Mouse (Mus musculus) midbrain, embryonic 16.5 days (tissue): ENCODE measurements around the gene Mapkapk3. TPM values are rescaled to one million over a fixed set of nuclear protein-coding genes. Genes with fewer than 3 reads are reported as not detected.

Experiments
- ATAC-seq: fragments of 200-750 bp; cut with Nextera tagmentation; 2 replicates; pipeline ENCODE4 v1.8.0; 2017; ENCODE audit warnings: moderate TSS enrichment
- H3K27ac ChIP-seq: fragments of 300-500 bp; sonication (generic); 2 replicates; pipeline ENCODE4 v1.5.1; 2014; ENCODE audit warnings: mild to moderate bottlenecking, low read length, mixed read lengths
- H3K27me3 ChIP-seq: fragments of 300-500 bp; sonication (generic); 2 replicates; pipeline ENCODE4 v1.6.1; 2014; ENCODE audit warnings: low read depth, low read length, mixed read lengths; ENCODE audit not compliant: control insufficient read depth, insufficient read depth
- H3K36me3 ChIP-seq: fragments of 300-500 bp; sonication (generic); 2 replicates; pipeline ENCODE4 v1.6.1; 2014; ENCODE audit warnings: mild to moderate bottlenecking, low read length, moderate library complexity, mixed read lengths; ENCODE audit not compliant: control insufficient read depth, insufficient read depth
- H3K4me1 ChIP-seq: fragments of 300-500 bp; sonication (generic); 2 replicates; pipeline ENCODE4 v1.6.1; 2014; ENCODE audit warnings: mild to moderate bottlenecking, low read length, mixed read lengths; ENCODE audit not compliant: control insufficient read depth, insufficient read depth
- H3K4me2 ChIP-seq: fragments of 300-500 bp; sonication (generic); 2 replicates; pipeline ENCODE4 v1.6.1; 2014; ENCODE audit warnings: mild to moderate bottlenecking, low read length, mixed read lengths
- H3K4me3 ChIP-seq: fragments of 300-500 bp; sonication (generic); 2 replicates; pipeline ENCODE4 v1.5.1; 2014; ENCODE audit warnings: low read depth, mild to moderate bottlenecking, low read length, moderate library complexity, mixed read lengths
- H3K9ac ChIP-seq: fragments of 300-500 bp; sonication (generic); 2 replicates; pipeline ENCODE4 v1.6.1; 2014; ENCODE audit warnings: low read depth, low read length, mixed read lengths
- H3K9me3 ChIP-seq: fragments of 300-500 bp; sonication (generic); replicated peaks from 2 replicates; pipeline ENCODE4 v1.6.1; 2014; ENCODE audit warnings: mild to moderate bottlenecking, low read length, mixed read lengths; ENCODE audit not compliant: control insufficient read depth, poor library complexity, severe bottlenecking
- WGBS: fragments of 180-500 bp; shearing (Covaris S2); extraction: QIAGEN DNeasy Blood & Tissue Kit; methylation state at CpG from one replicate; pipeline ENCODE4 v1.1.7; 2014; 5-methylcytosine and 5-hydroxymethylcytosine counted together
- microRNA-seq: library from miRNA; unstranded; fragments of <30 nt; microRNA quantifications from one replicate; pipeline ENCODE4, GENCODE M21; 2017
- polyA plus RNA-seq: library from polyadenylated mRNA; unstranded; fragments of >200 nt; fragmentation: Nextera tagmentation; extraction: Ambion mirVana; gene quantifications from 2 replicates; pipeline ENCODE4 v1.2.1, GENCODE M21; 2015

Mapkapk3 gene
- polyA plus RNA-seq, 1 experiment from 2014 or later, result 1.9 TPM

DNA sequence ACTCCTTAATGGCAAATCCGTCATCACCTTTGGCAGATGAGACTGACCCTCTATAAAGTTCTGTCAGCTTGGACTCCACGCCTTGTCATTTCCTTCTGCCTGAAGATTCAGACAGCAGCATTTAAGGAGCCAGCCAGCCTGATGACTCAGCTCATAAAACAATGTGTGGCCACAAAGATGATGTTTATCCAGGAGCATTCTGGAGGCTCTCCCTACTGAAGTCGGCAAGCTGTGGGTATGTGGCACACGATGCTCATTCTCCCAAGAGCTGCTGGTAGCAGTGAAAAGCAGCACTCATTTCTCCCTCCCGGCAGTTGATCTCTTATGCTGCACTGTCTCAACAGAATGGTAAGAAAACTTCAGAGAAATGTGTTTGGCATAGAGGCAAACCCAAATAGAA is 54.4 kb downstream of the Mapkapk3 start:
- 61% methylated on average over 5 of the region's 5 CpGs for WGBS
- peaks cover 4% of the 10 kb centered on the region for H3K4me1 ChIP-seq
- no peaks in the 10 kb centered on the region for H3K36me3 ChIP-seq
- H3K27ac ChIP-seq, result no peak overlapping the region
- ATAC-seq, result no peak
- no peak overlapping the region for H3K4me2 ChIP-seq
- no peak overlapping the region for H3K9ac ChIP-seq
- H3K4me3 ChIP-seq, result no peak overlapping the region
- H3K27me3 ChIP-seq, result peaks cover 16% of the 10 kb centered on the region; the same call in 1 of the 2 replicates
- H3K9me3 ChIP-seq, result no peaks in the 10 kb centered on the region

DNA sequence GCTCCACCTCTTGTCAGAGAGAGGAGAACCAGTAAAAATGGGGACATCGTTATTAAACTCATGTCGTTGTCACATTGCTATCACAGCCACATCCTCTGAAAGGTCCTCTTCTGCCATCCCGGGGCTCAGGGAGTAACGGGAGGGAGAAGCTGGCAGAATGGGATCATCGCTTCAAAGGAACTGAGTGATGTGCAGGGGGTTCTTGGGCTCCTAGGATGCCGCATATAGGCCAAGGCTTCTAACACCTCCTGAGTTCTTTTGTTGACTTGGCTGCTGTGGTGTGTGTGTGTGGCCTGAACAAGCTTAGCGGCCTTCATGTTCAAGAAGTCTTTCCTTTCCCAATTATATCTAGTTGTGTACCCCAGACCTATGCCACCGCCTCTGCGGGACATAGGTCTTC is 57.5 kb downstream of the Mapkapk3 start:
- 22% methylated on average over 9 of the region's 9 CpGs for WGBS
- H3K36me3 ChIP-seq, result no peaks in the 10 kb centered on the region
- H3K9ac ChIP-seq, result peak overlapping the region; percentile 97
- no peaks in the 10 kb centered on the region for H3K9me3 ChIP-seq
- H3K4me2 ChIP-seq, result peak overlapping the region; percentile 61
- ATAC-seq, result peak; percentile 25
- H3K27ac ChIP-seq, result peak overlapping the region; percentile 95
- H3K4me3 ChIP-seq, result peak overlapping the region; percentile 99
- H3K4me1 ChIP-seq, result peaks cover 17% of the 10 kb centered on the region
- H3K27me3 ChIP-seq, result peaks cover 16% of the 10 kb centered on the region; the same call in 1 of the 2 replicates

DNA sequence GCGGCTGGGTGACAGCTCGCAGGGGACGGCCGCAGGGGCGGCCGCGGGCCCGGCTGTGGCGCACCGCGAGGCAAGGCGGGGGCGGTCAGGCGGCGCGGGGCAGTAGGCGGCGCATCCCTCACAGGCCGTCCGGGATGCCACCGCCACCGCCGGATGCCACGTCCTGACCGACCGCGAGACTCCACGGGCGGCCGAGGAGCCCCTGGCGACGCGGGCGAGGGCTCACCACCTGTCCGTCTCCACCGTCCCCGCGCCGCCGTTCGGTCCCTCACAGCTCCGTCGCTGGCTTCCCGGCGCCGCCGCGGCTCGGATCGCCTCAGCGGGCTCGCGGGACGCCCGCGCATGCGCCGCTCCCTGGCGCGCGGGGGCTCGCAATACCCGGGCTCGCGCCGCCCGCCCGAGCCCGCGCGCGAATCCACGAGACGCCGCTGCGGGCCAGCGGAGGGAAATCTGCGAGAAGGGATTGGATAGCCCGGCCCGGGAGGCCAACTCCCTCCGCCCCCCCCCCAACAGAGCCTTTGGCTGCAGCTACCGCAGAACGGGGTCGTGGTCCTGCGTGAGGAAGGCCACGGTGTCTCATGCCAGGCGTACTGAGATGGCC is 58.0 kb downstream of the Mapkapk3 start, which contains the start of gene Dock3:
Dock3 (minus strand) TSS at position 371 of the 601 bp plus-strand sequence.
- ATAC-seq, result peak; percentile 94
- H3K9me3 ChIP-seq, result no peaks in the 10 kb centered on the region
- peaks cover 17% of the 10 kb centered on the region for H3K4me1 ChIP-seq
- H3K36me3 ChIP-seq, result no peaks in the 10 kb centered on the region
- peak within 1 kb of the TSS; percentile 61 for H3K4me2 ChIP-seq
- WGBS, result under 1% methylated on average over 39 of the region's 87 CpGs
- H3K9ac ChIP-seq, result peak within 1 kb of the TSS; percentile 97
- H3K27me3 ChIP-seq, result peaks cover 16% of the 10 kb centered on the region; the same call in 1 of the 2 replicates
- H3K27ac ChIP-seq, result peak within 1 kb of the TSS; percentile 95
- peak within 1 kb of the TSS; percentile 99 for H3K4me3 ChIP-seq

DNA sequence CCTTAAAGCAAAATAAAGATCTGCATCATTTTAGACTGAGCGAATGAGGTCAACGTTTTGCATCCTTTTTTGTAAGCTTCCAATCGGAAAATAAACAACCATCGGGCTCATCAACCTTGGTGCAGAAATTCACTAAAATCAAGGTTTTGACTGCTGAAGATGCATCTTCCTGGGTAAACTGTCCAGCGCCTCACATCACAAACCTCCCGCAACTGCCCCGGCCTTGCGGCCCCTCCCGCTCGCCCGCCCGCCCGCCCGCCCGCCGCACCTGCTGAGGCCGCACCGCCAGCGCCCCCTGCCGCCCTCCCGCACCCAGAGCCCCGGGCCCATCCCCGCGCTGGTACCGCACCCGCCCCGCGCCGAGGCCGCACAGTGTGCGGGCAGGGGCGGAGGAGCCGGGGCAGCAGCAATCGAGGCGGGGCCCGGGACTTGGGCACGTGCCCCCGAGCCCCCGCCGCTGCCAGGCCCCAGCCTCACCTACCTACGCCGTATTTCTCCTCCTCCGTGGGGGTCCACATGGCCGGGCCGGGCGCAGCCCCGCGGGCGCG is 58.6 kb downstream of the Mapkapk3 start:
- WGBS, result under 1% methylated on average over 27 of the region's 50 CpGs
- H3K27me3 ChIP-seq, result peaks cover 16% of the 10 kb centered on the region; the same call in 1 of the 2 replicates
- no peaks in the 10 kb centered on the region for H3K9me3 ChIP-seq
- peak; percentile 88 for ATAC-seq
- H3K27ac ChIP-seq, result peak overlapping the region; percentile 95
- peak overlapping the region; percentile 61 for H3K4me2 ChIP-seq
- H3K4me1 ChIP-seq, result peaks cover 17% of the 10 kb centered on the region
- H3K4me3 ChIP-seq, result peak overlapping the region; percentile 99
- peak overlapping the region; percentile 97 for H3K9ac ChIP-seq
- no peaks in the 10 kb centered on the region for H3K36me3 ChIP-seq

DNA sequence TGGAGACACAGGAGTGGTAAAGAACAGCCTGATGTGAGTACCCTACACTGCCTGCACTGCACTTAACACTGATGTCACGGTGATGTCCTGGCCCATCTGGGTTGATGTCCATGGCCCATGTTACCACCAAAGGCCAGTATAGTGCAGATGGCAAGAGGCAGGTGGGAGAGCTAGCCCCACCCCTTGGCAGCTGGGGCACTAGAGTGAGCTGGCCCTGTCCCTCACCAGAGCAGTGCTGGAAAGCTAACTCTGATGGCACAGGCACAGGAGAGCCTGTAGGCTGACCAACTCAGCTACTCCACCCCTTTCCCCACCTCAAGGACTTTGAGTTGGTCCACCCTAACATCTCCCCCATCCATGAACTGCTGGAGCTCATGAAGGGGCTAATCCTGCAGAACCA is 65.1 kb downstream of the Mapkapk3 start:
- no peak overlapping the region for H3K4me2 ChIP-seq
- H3K27ac ChIP-seq, result no peak overlapping the region
- peaks cover 7% of the 10 kb centered on the region for H3K4me1 ChIP-seq
- no peaks in the 10 kb centered on the region for H3K9me3 ChIP-seq
- H3K9ac ChIP-seq, result no peak overlapping the region
- no peak overlapping the region for H3K4me3 ChIP-seq
- no peak for ATAC-seq
- H3K27me3 ChIP-seq, result no peaks in the 10 kb centered on the region
- H3K36me3 ChIP-seq, result no peaks in the 10 kb centered on the region
- WGBS, result 95% methylated on average over 1 of the region's 1 CpGs

Small RNA genes within 50 kb of the gene (microRNA-seq; reads per million reads assigned to microRNA genes)
- gene Gm22238, result not detected

Other genes starting within 250 kb of the Mapkapk3 start
- 16.3 and 21.5 TPM in 2 replicates for gene Dock3, start 58.0 kb downstream of the Mapkapk3 start, polyA plus RNA-seq
- gene Cish, start 6.1 kb upstream of the Mapkapk3 start, polyA plus RNA-seq, result 8.6 and 9.4 TPM in 2 replicates
- 19.2 and 19.7 TPM in 2 replicates for gene Hemk1, start 48.5 kb upstream of the Mapkapk3 start, polyA plus RNA-seq
- gene 6430571L13Rik, start 50.7 kb upstream of the Mapkapk3 start, polyA plus RNA-seq, result 10.2 and 11.2 TPM in 2 replicates
- gene Cacna2d2, start 109.7 kb upstream of the Mapkapk3 start, polyA plus RNA-seq, result 9.1 and 9.3 TPM in 2 replicates
- gene Tmem115, start 244.1 kb upstream of the Mapkapk3 start, polyA plus RNA-seq, result 45.2 and 47.2 TPM in 2 replicates